Mouse (Mus musculus) spleen, postnatal 10 days (tissue): Measurements from ENCODE around the gene Gabrg3.
"Not testable (repeated sequence)": the region's sequence is repeated elsewhere in the genome, so short reads cannot be mapped to it uniquely, and the experiment has no call there.

Experiments used
- DNase-seq, 2 experiments: peaks; one replicate each; pipeline ENCODE4 v3.0.0; 2021 to 2022; ENCODE audit warnings: low spot score in 2 of 2

The Gabrg3 gene

DNA sequence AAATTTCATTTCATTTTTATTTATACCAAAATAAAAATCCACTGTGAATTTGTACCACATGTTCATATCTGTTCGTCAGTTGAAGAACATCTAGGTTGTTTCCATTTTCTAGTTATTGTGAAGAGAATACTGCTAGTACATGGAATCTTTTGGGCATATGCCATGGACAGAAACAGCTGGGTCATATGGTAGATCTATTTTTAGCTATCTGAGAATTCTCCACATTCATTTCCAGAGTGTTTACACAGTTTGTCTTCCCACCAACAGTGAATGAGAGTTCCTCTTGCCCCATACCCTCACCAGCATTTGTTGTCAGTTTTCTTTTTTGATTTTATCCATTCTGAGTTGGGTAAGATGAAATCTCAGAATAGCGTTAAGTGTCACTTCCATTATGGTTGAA, 75.0 kb downstream of the Gabrg3 start:
- no peak for DNase-seq

GRCm38 (mm10) chr7:57307337-57307736, 79.7 kb downstream of the Gabrg3 start:
- no peak for DNase-seq

GRCm38 (mm10) chr7:57296639-57297038, 90.3 kb downstream of the Gabrg3 start:
- no peak for DNase-seq

- no peak for DNase-seq
Observed at GRCm38 (mm10) chr7:57294127-57294526, 92.9 kb downstream of the Gabrg3 start.

- no peak for DNase-seq
Observed at GRCm38 (mm10) chr7:57293564-57293963, 93.4 kb downstream of the Gabrg3 start.

- no peak for DNase-seq
Observed at GRCm38 (mm10) chr7:57283186-57283585, 103.8 kb downstream of the Gabrg3 start.

DNA sequence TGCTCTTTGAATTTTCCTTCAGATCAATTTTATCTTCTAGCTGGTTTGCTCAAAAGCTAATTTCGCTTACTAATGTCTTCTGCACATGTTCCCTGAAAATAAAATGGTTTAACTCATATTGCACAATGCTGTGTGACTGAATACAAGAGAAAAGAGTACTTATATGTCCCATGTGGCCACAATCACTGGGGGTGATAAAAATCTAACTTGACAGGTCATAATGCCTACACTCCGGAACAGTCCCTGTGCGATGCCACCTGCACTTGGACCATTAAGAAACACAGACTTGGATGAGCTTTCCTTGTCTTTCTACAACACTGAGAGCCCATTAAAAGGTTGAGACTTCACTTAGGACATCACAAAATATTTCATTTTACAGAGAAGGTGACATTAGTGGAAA, 108.1 kb downstream of the Gabrg3 start:
- DNase-seq: no peak

- DNase-seq: no peak
Observed at GRCm38 (mm10) chr7:57260201-57260600, 126.8 kb downstream of the Gabrg3 start.

DNA sequence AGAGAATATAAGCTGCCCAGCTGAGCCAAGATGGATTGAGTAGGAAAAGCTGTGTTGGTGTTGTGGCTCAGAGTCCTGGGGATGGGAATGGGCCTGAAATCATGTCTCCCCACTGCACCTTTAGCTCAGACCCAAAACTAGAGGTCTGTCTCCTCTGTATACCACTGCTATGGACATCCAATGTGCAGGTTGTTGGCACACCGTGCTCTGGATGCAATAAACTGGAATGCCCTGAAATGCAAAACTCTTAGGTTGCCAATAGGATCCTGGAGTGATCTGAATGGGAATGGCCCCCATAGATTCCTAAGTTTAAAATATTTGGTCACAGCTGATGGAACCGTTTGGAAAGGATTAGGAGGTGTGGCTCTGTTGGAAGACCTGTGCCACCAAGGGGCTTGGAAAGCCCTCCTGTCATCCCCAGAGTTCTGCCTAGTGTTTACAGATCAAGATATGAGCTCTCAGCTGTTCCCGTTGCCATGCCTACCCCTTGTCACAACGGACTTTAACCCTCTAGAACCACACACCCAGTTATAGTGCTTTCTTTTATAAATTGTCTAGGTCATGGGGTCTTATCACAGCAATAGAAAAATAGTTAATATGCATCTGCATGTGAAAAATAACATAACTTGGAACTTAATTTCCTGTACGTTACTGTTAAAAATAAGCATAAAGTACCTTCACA, 128.0 kb downstream of the Gabrg3 start:
- no peak for DNase-seq

GRCm38 (mm10) chr7:57243981-57244380, 143.0 kb downstream of the Gabrg3 start:
- no peak for DNase-seq

DNA sequence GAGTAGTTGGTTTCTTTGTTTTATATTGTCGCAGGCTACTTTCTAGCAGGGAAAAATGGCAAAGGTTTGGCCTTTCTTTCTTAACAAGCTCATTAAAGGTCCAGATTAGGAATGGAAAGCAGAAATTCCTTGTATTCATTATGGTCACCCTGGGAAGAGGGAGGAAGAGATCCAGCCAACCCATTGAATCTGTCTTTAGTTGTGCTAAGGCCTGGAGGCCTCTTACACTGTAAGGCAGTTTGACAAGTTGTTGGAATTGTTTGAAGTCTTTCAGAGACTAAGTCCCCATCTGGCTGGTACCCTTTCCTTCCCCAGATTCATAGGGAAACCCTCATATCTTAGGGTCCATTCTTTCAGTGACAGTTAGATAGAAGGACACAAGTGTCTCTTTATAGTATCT, 172.9 kb downstream of the Gabrg3 start:
- DNase-seq: no peak

GRCm38 (mm10) chr7:57186015-57186414, 201.0 kb downstream of the Gabrg3 start:
- no peak for DNase-seq

GRCm38 (mm10) chr7:57175891-57176545, 211.0 kb downstream of the Gabrg3 start:
- not testable (repeated sequence) for DNase-seq

DNA sequence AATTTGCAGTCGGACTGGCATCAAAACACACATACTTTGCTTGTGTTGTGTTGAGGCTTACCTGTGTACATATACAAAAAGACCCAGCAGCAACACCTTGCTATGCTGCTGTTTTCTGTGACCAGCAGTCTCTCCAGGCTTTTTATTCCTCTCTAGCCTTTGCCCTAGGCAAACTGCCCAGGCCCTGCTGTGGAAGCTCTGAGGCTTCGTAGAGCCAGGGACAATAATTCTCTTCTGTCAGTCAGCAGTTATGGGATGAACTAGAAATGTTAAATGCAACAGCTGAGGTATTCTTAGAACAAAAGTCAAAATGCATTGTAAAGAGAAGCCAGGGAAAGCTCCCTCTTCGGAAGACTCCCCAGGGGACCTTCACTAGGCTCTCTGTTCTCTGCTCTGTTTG, 220.1 kb downstream of the Gabrg3 start:
- DNase-seq: no peak

- DNase-seq: no peak
Observed at GRCm38 (mm10) chr7:57158211-57158610, 228.8 kb downstream of the Gabrg3 start.

DNA sequence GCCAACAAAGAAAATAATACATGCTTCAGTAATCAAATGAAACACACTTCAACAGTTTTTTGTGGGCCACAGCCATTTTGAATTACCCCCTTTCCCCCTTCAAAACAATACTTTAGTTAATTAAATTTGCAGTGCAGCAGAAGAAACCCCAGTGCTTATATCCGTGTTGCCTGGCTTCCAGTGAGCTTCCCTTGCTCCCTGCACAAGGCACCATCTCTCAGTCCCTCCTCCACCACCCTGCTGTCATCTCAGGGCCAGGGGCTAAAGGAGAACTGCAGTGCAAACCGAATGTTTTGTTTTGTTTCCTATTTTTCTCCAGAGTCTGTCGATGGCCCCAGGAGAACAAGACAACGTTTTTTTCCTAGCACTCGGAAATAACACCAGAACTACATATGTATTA, 233.2 kb downstream of the Gabrg3 start:
- no peak for DNase-seq

DNA sequence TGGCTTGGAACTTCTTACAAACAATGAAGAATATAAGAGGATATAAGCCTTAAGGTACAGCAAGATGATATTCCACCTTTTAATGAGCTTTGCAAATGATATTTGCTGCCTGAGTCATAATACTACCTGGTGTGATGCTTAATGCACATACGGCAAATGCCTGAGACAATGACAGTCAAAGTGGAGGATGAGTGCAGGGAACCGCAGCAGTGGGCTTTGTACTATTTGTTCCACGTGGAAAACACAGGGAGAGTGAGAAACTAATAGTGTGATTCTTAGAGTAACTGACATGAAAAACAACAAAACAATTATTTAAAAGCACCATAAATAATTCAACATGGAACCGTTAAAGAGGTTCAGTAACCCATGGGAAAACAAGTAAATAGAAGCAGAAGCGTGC, 236.2 kb downstream of the Gabrg3 start:
- DNase-seq: no peak

- DNase-seq: no peak
Observed at GRCm38 (mm10) chr7:57138072-57138704, 248.8 kb downstream of the Gabrg3 start.

- DNase-seq: no peak
Observed at GRCm38 (mm10) chr7:57133009-57133408, 254.0 kb downstream of the Gabrg3 start.

GRCm38 (mm10) chr7:57132471-57132870, 254.5 kb downstream of the Gabrg3 start:
- no peak for DNase-seq

- no peak for DNase-seq
Observed at GRCm38 (mm10) chr7:57100065-57100464, 286.9 kb downstream of the Gabrg3 start.

DNA sequence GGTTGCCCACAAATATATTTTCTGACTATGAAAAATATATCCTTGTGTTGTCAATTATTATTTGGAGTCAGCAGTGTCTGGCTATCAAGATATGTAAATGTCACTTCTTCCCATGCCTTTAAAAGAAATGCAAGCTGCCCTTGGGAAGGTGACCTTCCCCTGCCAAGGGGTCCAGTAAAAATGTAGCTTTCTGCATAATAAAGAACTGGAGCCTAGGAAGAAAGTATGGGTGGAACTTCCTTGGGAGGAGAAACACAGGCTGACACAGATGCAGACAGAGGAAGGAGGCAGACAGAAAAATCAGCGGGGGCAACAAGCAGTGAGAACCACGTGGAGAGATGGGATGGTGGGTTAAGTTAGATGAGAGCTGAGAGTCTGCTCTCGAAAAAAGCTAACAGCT, 304.9 kb downstream of the Gabrg3 start:
- no peak for DNase-seq
